Mouse (Mus musculus) embryonic facial prominence, embryonic 11.5 days (tissue): ENCODE data around the gene Kif7. TPM values are rescaled to one million over a fixed set of nuclear protein-coding genes. Genes with fewer than 3 reads are reported as not detected.
A peak's percentile ranks its signal among the peaks of the same experiment; 100 is the strongest.

ENCODE experiments used
- ATAC-seq: fragments of 200-750 bp; cut with Nextera tagmentation; replicated peaks from 2 replicates; pipeline ENCODE4 v1.8.0; 2017; ENCODE audit warnings: low read depth; ENCODE audit not compliant: insufficient number of reproducible peaks, low FRiP score, low TSS enrichment
- DNase-seq: peaks from one replicate; pipeline ENCODE4 v3.0.0-alpha.2; 2015; ENCODE audit warnings: low spot score
- H3K27ac ChIP-seq: fragments of 300-500 bp; sonication (generic); replicated peaks from 2 replicates; pipeline ENCODE4 v1.5.1; 2014; ENCODE audit warnings: mild to moderate bottlenecking, low read depth, low read length, control low read depth
- H3K27me3 ChIP-seq: fragments of 300-500 bp; sonication (generic); 2 replicates; pipeline ENCODE4 v1.6.1; 2014; ENCODE audit warnings: mild to moderate bottlenecking, low read length, moderate library complexity, mixed read lengths; ENCODE audit not compliant: control insufficient read depth, insufficient read depth
- H3K36me3 ChIP-seq: fragments of 300-500 bp; sonication (generic); replicated peaks from 2 replicates; pipeline ENCODE4 v1.6.1; 2014; ENCODE audit warnings: low read depth, mild to moderate bottlenecking, low read length, moderate library complexity, mixed read lengths; ENCODE audit not compliant: control insufficient read depth, insufficient read depth
- H3K4me1 ChIP-seq: fragments of 300-500 bp; sonication (generic); 2 replicates; pipeline ENCODE4 v1.6.1; 2014; ENCODE audit warnings: low read length, mixed read lengths; ENCODE audit not compliant: control insufficient read depth, insufficient read depth
- H3K4me2 ChIP-seq: fragments of 300-500 bp; sonication (generic); 2 replicates; pipeline ENCODE4 v1.6.1; 2014; ENCODE audit warnings: low read depth, mild to moderate bottlenecking, control low read depth, low read length, moderate library complexity
- H3K4me3 ChIP-seq: fragments of 300-500 bp; sonication (generic); 2 replicates; pipeline ENCODE4 v1.5.1; 2014; ENCODE audit warnings: low read depth, low read length, control low read depth
- H3K9ac ChIP-seq: fragments of 300-500 bp; sonication (generic); replicated peaks from 2 replicates; pipeline ENCODE4 v1.6.1; 2014; ENCODE audit warnings: mild to moderate bottlenecking, control low read depth, low read length
- H3K9me3 ChIP-seq: fragments of 300-500 bp; sonication (generic); replicated peaks from 2 replicates; pipeline ENCODE4 v1.6.1; 2016; ENCODE audit warnings: mild to moderate bottlenecking, low read length, inconsistent platforms, mixed read lengths; ENCODE audit not compliant: control insufficient read depth
- WGBS: fragments of 180-500 bp; shearing (Covaris S2); extraction: QIAGEN DNeasy Blood & Tissue Kit; methylation state at CpG from one replicate; pipeline ENCODE4 v1.1.7; 2014; 5-methylcytosine and 5-hydroxymethylcytosine counted together
- polyA plus RNA-seq: library from polyadenylated mRNA; unstranded; fragments of >200 nt; fragmentation: Nextera tagmentation; extraction: Ambion mirVana; gene quantifications from 2 replicates; pipeline ENCODE4 v1.2.1, GENCODE M21; 2014

The Kif7 gene
- polyA plus RNA-seq, 1 experiment from 2014 or later, result 4.5 TPM

GRCm38 (mm10) chr7:79744585-79744984 lies 29.1 kb upstream of the Kif7 start:
- H3K9me3 ChIP-seq, result no peaks in the 10 kb centered on the region
- H3K36me3 ChIP-seq, result no peaks in the 10 kb centered on the region
- ATAC-seq (no peak), DNase-seq (no peak)
- no peak overlapping the region for H3K27ac ChIP-seq
- no peaks in the 10 kb centered on the region; the same call in 1 of the 2 replicates for H3K4me1 ChIP-seq
- WGBS, result 69% methylated on average over 5 of the region's 5 CpGs
- H3K27me3 ChIP-seq, result no peaks in the 10 kb centered on the region
- H3K4me2 ChIP-seq, result no peak overlapping the region
- no peak overlapping the region for H3K4me3 ChIP-seq
- H3K9ac ChIP-seq, result no peak overlapping the region

DNA sequence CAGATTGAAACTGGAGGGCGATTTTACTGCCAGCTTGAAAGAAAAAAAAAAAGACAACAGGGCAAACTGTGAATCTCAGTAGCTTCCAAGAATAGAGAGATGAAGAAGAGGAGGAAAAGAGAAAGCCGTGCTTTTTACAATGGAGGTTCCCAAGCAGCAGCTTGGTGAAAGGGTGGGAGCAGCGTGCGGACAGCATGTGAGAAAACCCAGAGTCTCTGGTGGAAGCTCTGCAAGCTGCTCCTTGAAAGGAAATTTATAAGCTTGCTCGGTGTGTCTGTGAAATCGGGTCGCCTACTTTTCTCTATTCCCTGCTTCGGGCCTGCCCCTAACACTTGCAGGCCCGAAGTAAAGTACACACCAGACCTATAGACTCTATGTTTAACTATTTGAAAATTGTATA lies 28.5 kb upstream of the Kif7 start:
- Histone ChIP-seq H3K36me3 (no peaks in the 10 kb centered on the region), H3K4me3 (no peak overlapping the region), H3K4me1 (no peaks in the 10 kb centered on the region; the same call in 1 of the 2 replicates), H3K9ac (no peak overlapping the region), H3K9me3 (no peaks in the 10 kb centered on the region), H3K4me2 (no peak overlapping the region), H3K27me3 (no peaks in the 10 kb centered on the region), H3K27ac (no peak overlapping the region)
- DNase-seq (no peak), ATAC-seq (no peak)
- WGBS, result 93% methylated on average over 9 of the region's 9 CpGs

GRCm38 (mm10) chr7:79742659-79743536 lies 27.4 kb upstream of the Kif7 start, which contains the start of the genes Pex11a and Wdr93:
Gene Pex11a, minus strand, starts transcription at chr7:79743131.
Gene Wdr93, plus strand, starts transcription at chr7:79743163.
- Histone ChIP-seq H3K4me3 (peak within 1 kb of the TSS; percentile 75), H3K4me1 (no peaks in the 10 kb centered on the region; the same call in 1 of the 2 replicates), H3K36me3 (no peaks in the 10 kb centered on the region), H3K27me3 (no peaks in the 10 kb centered on the region), H3K27ac (no peak within 1 kb of the TSS), H3K4me2 (peak within 1 kb of the TSS; percentile 93), H3K9me3 (no peaks in the 10 kb centered on the region), H3K9ac (peak within 1 kb of the TSS; percentile 68)
- peak; percentile 78 for ATAC-seq
- DNase-seq, result peak; percentile 93
- 2% methylated on average over 45 of the region's 46 CpGs for WGBS

DNA sequence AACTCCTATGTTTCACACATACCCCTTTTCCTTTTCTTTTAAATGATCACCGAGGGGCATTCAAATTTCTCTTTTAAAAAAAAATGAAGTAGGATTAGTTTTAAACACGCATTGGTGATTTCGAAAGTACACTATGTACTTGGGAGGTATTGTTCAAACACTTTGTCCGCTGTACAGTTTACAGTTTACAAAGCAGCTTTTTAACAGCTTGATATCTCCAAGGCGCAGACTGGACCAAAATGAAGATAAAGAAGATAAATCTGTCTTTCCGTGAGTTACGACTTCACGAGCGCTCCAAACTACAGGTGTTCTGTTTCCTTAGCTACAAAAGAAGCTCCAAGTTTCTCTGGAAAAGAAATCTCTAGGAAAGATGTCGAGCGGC lies 26.7 kb upstream of the Kif7 start:
- peak overlapping the region; percentile 68 for H3K9ac ChIP-seq
- DNase-seq (no peak), ATAC-seq (no peak)
- no peaks in the 10 kb centered on the region for H3K36me3 ChIP-seq
- H3K27ac ChIP-seq, result no peak overlapping the region
- no peaks in the 10 kb centered on the region for H3K9me3 ChIP-seq
- WGBS, result 28% methylated on average over 11 of the region's 11 CpGs
- peak overlapping the region; percentile 75 for H3K4me3 ChIP-seq
- no peaks in the 10 kb centered on the region for H3K27me3 ChIP-seq
- H3K4me1 ChIP-seq, result no peaks in the 10 kb centered on the region; the same call in 1 of the 2 replicates
- H3K4me2 ChIP-seq, result peak overlapping the region; percentile 93

GRCm38 (mm10) chr7:79740279-79740678 lies 24.8 kb upstream of the Kif7 start:
- Histone ChIP-seq H3K27ac (no peak overlapping the region), H3K4me3 (no peak overlapping the region), H3K9me3 (no peaks in the 10 kb centered on the region), H3K36me3 (no peaks in the 10 kb centered on the region), H3K27me3 (no peaks in the 10 kb centered on the region), H3K4me1 (no peaks in the 10 kb centered on the region; the same call in 1 of the 2 replicates), H3K4me2 (no peak overlapping the region), H3K9ac (no peak overlapping the region)
- no peak for DNase-seq
- ATAC-seq, result no peak
- 79% methylated on average over 4 of the region's 4 CpGs for WGBS

GRCm38 (mm10) chr7:79738913-79739312 lies 23.4 kb upstream of the Kif7 start:
- Histone ChIP-seq H3K36me3 (no peaks in the 10 kb centered on the region), H3K4me3 (no peak overlapping the region), H3K27ac (no peak overlapping the region), H3K27me3 (no peaks in the 10 kb centered on the region), H3K4me1 (no peaks in the 10 kb centered on the region; the same call in 1 of the 2 replicates), H3K9me3 (no peaks in the 10 kb centered on the region), H3K4me2 (no peak overlapping the region), H3K9ac (no peak overlapping the region)
- 95% methylated on average over 2 of the region's 2 CpGs for WGBS
- ATAC-seq (no peak), DNase-seq (no peak)

GRCm38 (mm10) chr7:79736511-79736910 lies 21.0 kb upstream of the Kif7 start:
- no peak for ATAC-seq
- 91% methylated on average over 14 of the region's 14 CpGs for WGBS
- no peak overlapping the region for H3K9ac ChIP-seq
- H3K9me3 ChIP-seq, result no peaks in the 10 kb centered on the region
- H3K27ac ChIP-seq, result no peak overlapping the region
- no peak overlapping the region for H3K4me3 ChIP-seq
- no peak for DNase-seq
- no peaks in the 10 kb centered on the region for H3K4me1 ChIP-seq
- H3K27me3 ChIP-seq, result no peaks in the 10 kb centered on the region
- no peaks in the 10 kb centered on the region for H3K36me3 ChIP-seq
- H3K4me2 ChIP-seq, result no peak overlapping the region

DNA sequence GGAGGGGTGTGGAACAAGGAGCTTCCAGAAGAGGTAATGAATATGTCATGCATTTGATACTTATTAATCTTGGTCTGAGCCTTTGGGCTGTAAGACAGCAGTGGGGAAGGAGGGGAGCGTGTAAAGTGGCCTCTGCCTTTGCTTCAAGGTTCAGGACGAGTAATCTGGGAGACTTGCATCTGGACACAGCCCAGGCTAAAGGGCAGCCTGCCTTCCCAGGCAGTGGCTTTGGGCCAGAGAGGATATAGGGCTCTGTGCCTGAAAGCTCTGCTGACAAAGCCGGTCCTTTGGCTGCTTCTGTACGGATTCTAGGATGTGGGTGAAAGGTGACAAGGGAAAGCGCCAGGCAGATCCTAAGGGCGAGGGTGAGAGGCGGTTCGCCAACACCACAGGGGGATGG lies 19.0 kb upstream of the Kif7 start:
- DNase-seq (no peak), ATAC-seq (no peak)
- no peak overlapping the region for H3K27ac ChIP-seq
- H3K4me3 ChIP-seq, result no peak overlapping the region
- H3K27me3 ChIP-seq, result no peaks in the 10 kb centered on the region
- H3K36me3 ChIP-seq, result no peaks in the 10 kb centered on the region
- no peak overlapping the region for H3K4me2 ChIP-seq
- H3K9me3 ChIP-seq, result no peaks in the 10 kb centered on the region
- no peaks in the 10 kb centered on the region for H3K4me1 ChIP-seq
- WGBS, result 82% methylated on average over 8 of the region's 8 CpGs
- no peak overlapping the region for H3K9ac ChIP-seq
